Mouse (Mus musculus): Measurements from ENCODE around the gene Yaf2.

DNA sequence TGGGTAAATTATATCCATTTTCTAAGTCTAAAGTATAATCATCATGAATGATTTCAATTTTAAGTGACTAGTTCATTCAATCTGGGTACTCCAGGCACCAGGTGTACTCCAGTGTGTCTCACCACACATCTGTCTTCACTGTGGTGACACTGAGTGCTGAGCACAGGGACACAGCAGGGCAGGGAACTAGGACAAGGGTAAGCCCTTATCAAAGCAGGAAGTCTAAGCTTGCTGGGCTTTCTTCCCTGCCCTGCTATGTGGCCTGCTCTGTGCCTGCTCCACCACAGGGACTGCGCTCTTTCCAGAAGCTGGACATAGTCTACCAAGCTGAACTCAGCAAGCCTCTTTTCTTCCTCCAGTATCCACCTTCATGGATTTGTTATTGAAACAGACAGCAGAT, 18.0 kb downstream of the Yaf2 start:
- TF ChIP-seq GATA1 (IDR thresholded peaks at IDR 0.05; ENCODE audit: low read length) (no peak), TAL1 (IDR thresholded peaks at IDR 0.05; ENCODE audit: low read length) (no peak)
